Mouse (Mus musculus) midbrain, embryonic 14.5 days (tissue): ENCODE measurements at regions not wholly inside any gene's neighbourhood (a gene's known extent, or its start where the extent isn't known, plus 50 kb on each side); places are given as distances from the start of the nearest gene placed in this dataset.
"Not testable (repeated sequence)": the region's sequence is repeated elsewhere in the genome, so short reads cannot be mapped to it uniquely, and the experiment has no call there.

Source experiments
- ATAC-seq: fragments of 200-750 bp; cut with Nextera tagmentation; 2 replicates; pipeline ENCODE4 v1.8.0; 2017; ENCODE audit warnings: moderate number of reproducible peaks, moderate library complexity; ENCODE audit not compliant: low FRiP score, low TSS enrichment
- DNase-seq: peaks from one replicate; pipeline ENCODE4 v3.0.0-alpha.2; 2015
- H3K27ac ChIP-seq: fragments of 300-500 bp; sonication (generic); replicated peaks from 2 replicates; pipeline ENCODE4 v1.5.1; 2014; ENCODE audit warnings: mild to moderate bottlenecking, low read depth, low read length, moderate library complexity
- H3K27me3 ChIP-seq: fragments of 300-500 bp; sonication (generic); 2 replicates; pipeline ENCODE4 v1.6.1; 2014; ENCODE audit warnings: low read length, control low read depth, mixed read lengths; ENCODE audit not compliant: control insufficient read depth, insufficient read depth
- H3K36me3 ChIP-seq: fragments of 300-500 bp; sonication (generic); 2 replicates; pipeline ENCODE4 v1.6.1; 2014; ENCODE audit warnings: low read length, control low read depth; ENCODE audit not compliant: control insufficient read depth, insufficient read depth
- H3K4me1 ChIP-seq: fragments of 300-500 bp; sonication (generic); 2 replicates; pipeline ENCODE4 v1.6.1; 2014; ENCODE audit warnings: mild to moderate bottlenecking, antibody characterized with exemption, low read length, control low read depth; ENCODE audit not compliant: control insufficient read depth, insufficient read depth
- H3K4me2 ChIP-seq: fragments of 300-500 bp; sonication (generic); 2 replicates; pipeline ENCODE4 v1.6.1; 2014; ENCODE audit warnings: mild to moderate bottlenecking, low read length, moderate library complexity
- H3K4me3 ChIP-seq: fragments of 300-500 bp; sonication (generic); replicated peaks from 2 replicates; pipeline ENCODE4 v1.5.1; 2014; ENCODE audit warnings: low read depth, low read length
- H3K9ac ChIP-seq: fragments of 300-500 bp; sonication (generic); replicated peaks from 2 replicates; pipeline ENCODE4 v1.6.1; 2014; ENCODE audit warnings: mild to moderate bottlenecking, low read length, moderate library complexity
- H3K9me3 ChIP-seq: fragments of 300-500 bp; sonication (generic); 2 replicates; pipeline ENCODE4 v1.6.1; 2016; ENCODE audit warnings: low read length, control low read depth, mixed read lengths; ENCODE audit not compliant: control insufficient read depth
- WGBS: fragments of 180-500 bp; shearing (Covaris S2); extraction: QIAGEN DNeasy Blood & Tissue Kit; methylation state at CpG from one replicate; pipeline ENCODE4 v1.1.7; 2014; 5-methylcytosine and 5-hydroxymethylcytosine counted together

- not testable (repeated sequence) for H3K4me3 ChIP-seq, ATAC-seq, H3K9me3 ChIP-seq, H3K27ac ChIP-seq, H3K9ac ChIP-seq, H3K27me3 ChIP-seq, DNase-seq, H3K4me2 ChIP-seq, H3K36me3 ChIP-seq, H3K4me1 ChIP-seq
- WGBS, result 92% methylated on average over 8 of the region's 8 CpGs
These were observed 100.8 kb upstream of the Plcb4 start for GRCm38 (mm10) chr2:135558026-135558425.

GRCm38 (mm10) chr2:135559328-135559727 lies 99.5 kb upstream of the Plcb4 start:
- no peak for ATAC-seq
- H3K4me3 ChIP-seq, result no peak overlapping the region
- no peak overlapping the region for H3K27ac ChIP-seq
- H3K4me1 ChIP-seq, result no peaks in the 10 kb centered on the region
- WGBS, result 64% methylated on average over 3 of the region's 3 CpGs
- no peak overlapping the region for H3K9ac ChIP-seq
- no peaks in the 10 kb centered on the region for H3K27me3 ChIP-seq
- DNase-seq, result no peak
- H3K9me3 ChIP-seq, result no peaks in the 10 kb centered on the region
- H3K4me2 ChIP-seq, result no peak overlapping the region
- H3K36me3 ChIP-seq, result no peaks in the 10 kb centered on the region

- no peak for ATAC-seq
- 86% methylated on average over 9 of the region's 9 CpGs for whole genome bisulfite sequencing
- Histone ChIP-seq H3K4me2 (no peak overlapping the region), H3K4me3 (no peak overlapping the region), H3K9ac (no peak overlapping the region), H3K36me3 (no peaks in the 10 kb centered on the region), H3K4me1 (no peaks in the 10 kb centered on the region), H3K9me3 (no peaks in the 10 kb centered on the region), H3K27me3 (no peaks in the 10 kb centered on the region), H3K27ac (no peak overlapping the region)
- no peak for DNase-seq
These were observed 98.7 kb upstream of the Plcb4 start for GRCm38 (mm10) chr2:135559933-135560710.

- no peaks in the 10 kb centered on the region for H3K4me1 ChIP-seq
- DNase-seq (no peak), ATAC-seq (no peak)
- H3K27ac ChIP-seq, result no peak overlapping the region
- H3K9me3 ChIP-seq, result no peaks in the 10 kb centered on the region
- H3K27me3 ChIP-seq, result no peaks in the 10 kb centered on the region
- H3K36me3 ChIP-seq, result no peaks in the 10 kb centered on the region
- no peak overlapping the region for H3K4me2 ChIP-seq
- H3K9ac ChIP-seq, result no peak overlapping the region
- no peak overlapping the region for H3K4me3 ChIP-seq
- 86% methylated on average over 1 of the region's 1 CpGs for WGBS
These were observed 98.0 kb upstream of the Plcb4 start for GRCm38 (mm10) chr2:135560856-135561255.

GRCm38 (mm10) chr2:135561716-135562115 lies 97.1 kb upstream of the Plcb4 start:
- Histone ChIP-seq H3K36me3 (no peaks in the 10 kb centered on the region), H3K27ac (no peak overlapping the region), H3K27me3 (no peaks in the 10 kb centered on the region), H3K4me2 (no peak overlapping the region), H3K4me3 (no peak overlapping the region), H3K9me3 (no peaks in the 10 kb centered on the region), H3K4me1 (no peaks in the 10 kb centered on the region), H3K9ac (no peak overlapping the region)
- no peak for DNase-seq
- WGBS, result 75% methylated on average over 7 of the region's 7 CpGs
- ATAC-seq, result no peak

GRCm38 (mm10) chr2:135562140-135562890 lies 96.5 kb upstream of the Plcb4 start:
- no peaks in the 10 kb centered on the region for H3K27me3 ChIP-seq
- no peaks in the 10 kb centered on the region for H3K36me3 ChIP-seq
- no peak for ATAC-seq
- no peak overlapping the region for H3K9ac ChIP-seq
- no peaks in the 10 kb centered on the region for H3K9me3 ChIP-seq
- H3K4me3 ChIP-seq, result no peak overlapping the region
- no peak overlapping the region for H3K4me2 ChIP-seq
- no peak for DNase-seq
- H3K27ac ChIP-seq, result no peak overlapping the region
- WGBS, result 79% methylated on average over 10 of the region's 10 CpGs
- H3K4me1 ChIP-seq, result no peaks in the 10 kb centered on the region

GRCm38 (mm10) chr2:135564231-135564630 lies 94.6 kb upstream of the Plcb4 start:
- whole genome bisulfite sequencing, result 56% methylated on average over 4 of the region's 4 CpGs
- Histone ChIP-seq H3K36me3 (no peaks in the 10 kb centered on the region), H3K4me3 (no peak overlapping the region), H3K9me3 (no peaks in the 10 kb centered on the region), H3K4me2 (no peak overlapping the region), H3K27me3 (no peaks in the 10 kb centered on the region), H3K4me1 (no peaks in the 10 kb centered on the region), H3K27ac (no peak overlapping the region), H3K9ac (no peak overlapping the region)
- DNase-seq (no peak), ATAC-seq (no peak)

- Histone ChIP-seq H3K27me3 (no peaks in the 10 kb centered on the region), H3K9ac (no peak overlapping the region), H3K27ac (no peak overlapping the region), H3K4me3 (no peak overlapping the region), H3K4me2 (no peak overlapping the region), H3K4me1 (no peaks in the 10 kb centered on the region), H3K36me3 (no peaks in the 10 kb centered on the region), H3K9me3 (no peaks in the 10 kb centered on the region)
- ATAC-seq (no peak), DNase-seq (no peak)
- WGBS, result 90% methylated on average over 2 of the region's 2 CpGs
These were observed 90.5 kb upstream of the Plcb4 start for GRCm38 (mm10) chr2:135568350-135568749.

GRCm38 (mm10) chr2:135571599-135571998 lies 87.2 kb upstream of the Plcb4 start:
- ATAC-seq (no peak), DNase-seq (no peak)
- no peak overlapping the region for H3K4me2 ChIP-seq
- no peak overlapping the region for H3K9ac ChIP-seq
- H3K27me3 ChIP-seq, result no peaks in the 10 kb centered on the region
- H3K4me3 ChIP-seq, result no peak overlapping the region
- 81% methylated on average over 5 of the region's 5 CpGs for WGBS
- no peak overlapping the region for H3K27ac ChIP-seq
- H3K9me3 ChIP-seq, result no peaks in the 10 kb centered on the region
- no peaks in the 10 kb centered on the region for H3K36me3 ChIP-seq
- no peaks in the 10 kb centered on the region for H3K4me1 ChIP-seq
